Mouse (Mus musculus) ES-E14 (cell line): ENCODE data around the gene Sh3gl1. TPM values are rescaled to one million over a fixed set of nuclear protein-coding genes. Genes with fewer than 3 reads are reported as not detected.

Experiments used
- DNase-seq: peaks from one replicate; pipeline ENCODE4 v3.0.0-alpha.2; 2013; ENCODE audit warnings: low read depth, low spot score
- H3K27ac ChIP-seq: 2 replicates; pipeline ENCODE4 v1.5.1; 2012; ENCODE audit warnings: low read depth, mild to moderate bottlenecking, low read length, moderate library complexity, mixed read lengths; ENCODE audit not compliant: poor library complexity, insufficient read depth, severe bottlenecking
- H3K36me3 ChIP-seq: 2 replicates; pipeline ENCODE4 v1.6.1; 2012; ENCODE audit warnings: mild to moderate bottlenecking, low read length, moderate library complexity, mixed read lengths; ENCODE audit not compliant: control insufficient read depth, poor library complexity, insufficient read depth, severe bottlenecking
- H3K4me1 ChIP-seq, 2 experiments: fragments of 150-350 bp in 1 of 2; sonication (generic) in 1 of 2; 2 replicates each; pipeline ENCODE4 v1.6.1; 2012; ENCODE audit warnings: low read length in 2 of 2, mild to moderate bottlenecking in 1 of 2, mixed read lengths in 1 of 2; ENCODE audit not compliant: control insufficient read depth in 2 of 2, insufficient read depth in 2 of 2, poor library complexity in 1 of 2
- H3K4me3 ChIP-seq, 2 experiments: fragments of 150-350 bp in 1 of 2; sonication (generic) in 1 of 2; 2 replicates each; pipeline ENCODE4 v1.5.1; 2012; ENCODE audit warnings: low read length in 2 of 2, low read depth in 1 of 2, mild to moderate bottlenecking in 1 of 2, mixed read lengths in 1 of 2; ENCODE audit not compliant: insufficient read depth in 1 of 2, poor library complexity in 1 of 2, severe bottlenecking in 1 of 2
- H3K9ac ChIP-seq: 2 replicates; pipeline ENCODE4 v1.6.1; 2012; ENCODE audit warnings: low read depth, mild to moderate bottlenecking, low read length, mixed read lengths; ENCODE audit not compliant: poor library complexity, insufficient read depth, severe bottlenecking
- H3K9me3 ChIP-seq: fragments of 150-350 bp; sonication (generic); 2 replicates; pipeline ENCODE4 v1.6.1; 2012; ENCODE audit warnings: low read depth, mild to moderate bottlenecking, low read length; ENCODE audit not compliant: control insufficient read depth, insufficient read depth
- CHD2 ChIP-seq: IDR thresholded peaks from 2 replicates; pipeline ENCODE4 v1.6.1; 2014; ENCODE audit warnings: mild to moderate bottlenecking, low read depth, low read length, inconsistent platforms
- HCFC1 ChIP-seq: IDR thresholded peaks from 2 replicates; pipeline ENCODE4 v1.6.1; 2012; ENCODE audit warnings: low read length, inconsistent platforms, borderline replicate concordance; ENCODE audit not compliant: insufficient read depth
- MAFK ChIP-seq: IDR thresholded peaks from 2 replicates; pipeline ENCODE4 v1.6.1; 2014; ENCODE audit warnings: mild to moderate bottlenecking, low read depth, low read length, inconsistent platforms; ENCODE audit not compliant: insufficient read depth
- ZC3H11A ChIP-seq: IDR thresholded peaks from 2 replicates; pipeline ENCODE4 v1.6.1; 2012; ENCODE audit warnings: low read depth, mild to moderate bottlenecking, inconsistent platforms, low read length, borderline replicate concordance
- ZNF384 ChIP-seq: IDR thresholded peaks from 2 replicates; pipeline ENCODE4 v1.6.1; 2012; ENCODE audit warnings: low read depth, low read length, inconsistent platforms
- in situ Hi-C, 2 experiments: fragments of 600-800 bp; cut with MboI; formaldehyde crosslinking; loops; one replicate each; pipeline ENCODE4 v1.15.1; 2025; ENCODE audit warnings: low sequenced_read_pairs in 2 of 2, inconsistent platforms in 1 of 2; ENCODE audit not compliant: unreplicated experiment in 2 of 2
- total RNA-seq: library from RNA; depleted of rRNA; stranded (reverse); fragments of 300-350 nt; gene quantifications from 2 replicates; pipeline ENCODE4 v1.2.3, GENCODE M21; 2012

Sh3gl1 gene
- total RNA-seq, 1 experiment: 73.8 TPM

GRCm38 (mm10) chr17:56036901-56037287, 459 bp upstream of the Sh3gl1 start:
- Histone ChIP-seq H3K9ac (peak overlapping the region; percentile 60), H3K4me1 (peaks cover 4 to 15% of the 10 kb centered on the region in 2 experiments), H3K27ac (no peak overlapping the region), H3K36me3 (peaks cover 14% of the 10 kb centered on the region; the same call in 1 of the 2 replicates), H3K9me3 (no peaks in the 10 kb centered on the region), H3K4me3 (peak overlapping the region; percentile 58 to 62)
- in situ Hi-C loops: no loop called here
- no peak for TF ChIP-seq ZC3H11A
- TF ChIP-seq HCFC1: no peak; the same call in 1 of the 2 replicates
- TF ChIP-seq CHD2: no peak; the same call in 1 of the 2 replicates
- TF ChIP-seq MAFK: no peak
- TF ChIP-seq ZNF384: no peak
- no peak for DNase-seq

DNA sequence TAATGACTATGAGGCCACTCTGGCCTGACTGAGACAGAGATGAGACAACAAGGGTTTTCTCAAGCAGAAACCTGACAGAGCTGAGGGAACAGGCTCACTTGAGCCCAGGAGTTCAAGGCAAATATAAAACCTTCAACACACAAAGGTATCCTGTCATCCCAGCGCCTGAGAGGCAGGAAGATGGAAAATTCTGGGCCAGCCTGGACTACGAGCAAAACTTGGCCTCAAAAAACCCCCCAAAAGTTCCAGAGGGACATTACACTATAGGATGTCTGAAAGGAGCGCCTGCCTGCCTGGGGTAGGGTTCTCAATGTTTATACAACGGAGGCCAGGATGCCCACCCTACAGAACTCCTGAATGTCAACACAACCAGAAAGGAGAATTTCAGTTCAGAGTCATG, 1.2 kb downstream of the Sh3gl1 start:
- H3K27ac ChIP-seq: no peak overlapping the region
- peak overlapping the region; percentile 22 for H3K9ac ChIP-seq
- TF ChIP-seq CHD2 (no peak), MAFK (no peak), ZNF384 (no peak), HCFC1 (no peak), ZC3H11A (no peak)
- DNase-seq: no peak
- in situ Hi-C loops: no loop called here
- no peaks in the 10 kb centered on the region for H3K9me3 ChIP-seq
- peaks cover 4 to 12% of the 10 kb centered on the region in 2 experiments for H3K4me1 ChIP-seq
- peaks cover 19% of the 10 kb centered on the region; the same call in 1 of the 2 replicates for H3K36me3 ChIP-seq
- peak overlapping the region in 1 of 2 experiments; percentile 85; a peak in 2 of 4 replicates for H3K4me3 ChIP-seq

DNA sequence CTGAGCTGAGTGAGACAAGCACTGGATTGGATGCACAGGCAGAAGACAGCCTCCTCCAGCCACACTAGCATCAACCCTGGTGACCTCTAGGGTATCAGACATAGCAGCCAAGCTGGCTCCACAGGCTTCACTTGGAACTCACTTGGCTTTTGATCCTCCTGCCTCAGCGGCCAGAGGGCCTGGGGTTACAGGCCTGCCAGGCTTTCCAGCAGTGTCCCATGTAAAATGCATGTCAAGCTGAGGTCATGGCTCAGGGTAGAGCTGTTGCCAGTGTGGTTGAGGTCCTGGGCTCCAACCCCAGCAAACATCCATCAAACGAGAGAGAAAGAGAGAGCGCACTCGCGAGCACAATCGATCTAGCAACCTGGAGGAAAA, 1.7 kb downstream of the Sh3gl1 start:
- Histone ChIP-seq H3K9ac (peak overlapping the region; percentile 22; the same call in 1 of the 2 replicates), H3K4me1 (peaks cover 4 to 12% of the 10 kb centered on the region in 2 experiments), H3K9me3 (no peaks in the 10 kb centered on the region), H3K36me3 (peaks cover 20% of the 10 kb centered on the region; the same call in 1 of the 2 replicates), H3K4me3 (no peak overlapping the region), H3K27ac (no peak overlapping the region)
- in situ Hi-C loops: no loop called here
- no peak for TF ChIP-seq HCFC1
- TF ChIP-seq MAFK: no peak
- no peak for TF ChIP-seq CHD2
- no peak for DNase-seq

DNA sequence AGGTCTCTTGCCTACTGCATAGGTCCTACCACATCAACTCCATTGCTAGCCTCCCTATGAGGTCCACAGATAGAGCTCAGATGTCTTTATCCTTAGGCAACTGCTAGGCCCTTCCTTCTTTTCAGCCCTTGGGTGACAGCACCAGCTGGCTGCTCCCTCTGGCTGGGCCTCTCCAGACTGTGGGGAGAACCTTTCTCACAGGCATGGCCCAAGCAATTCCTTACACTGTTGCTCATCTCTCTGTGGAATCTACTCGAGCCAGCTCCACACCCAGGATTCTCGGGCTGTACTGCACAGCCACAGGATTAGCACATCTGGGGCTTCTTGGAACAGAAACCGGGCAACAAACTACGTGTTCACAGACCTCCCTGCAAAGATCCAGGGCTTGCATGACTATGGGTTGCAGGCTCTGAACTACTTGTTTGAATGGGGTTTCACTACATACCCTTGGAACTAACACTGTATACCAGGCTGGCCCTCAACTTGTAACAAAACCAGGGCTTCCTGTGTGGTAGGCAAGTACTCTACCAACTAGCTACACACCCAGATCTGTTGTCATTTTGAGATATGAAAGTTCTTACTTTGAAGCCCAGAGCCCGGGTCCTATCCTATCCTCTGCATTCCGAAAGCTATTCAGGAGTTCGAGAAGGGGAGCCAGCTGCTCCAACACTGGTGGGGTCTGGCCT, 2.3 kb downstream of the Sh3gl1 start:
- no peak for DNase-seq
- no peak for TF ChIP-seq ZNF384
- TF ChIP-seq ZC3H11A: no peak
- TF ChIP-seq HCFC1: no peak
- no peak for TF ChIP-seq CHD2
- TF ChIP-seq MAFK: no peak
- H3K9ac ChIP-seq: no peak overlapping the region
- H3K9me3 ChIP-seq: no peaks in the 10 kb centered on the region
- peaks cover 4 to 12% of the 10 kb centered on the region in 2 experiments for H3K4me1 ChIP-seq
- peaks cover 21% of the 10 kb centered on the region; the same call in 1 of the 2 replicates for H3K36me3 ChIP-seq
- in situ Hi-C loops: no loop called here
- H3K4me3 ChIP-seq: no peak overlapping the region
- no peak overlapping the region for H3K27ac ChIP-seq

- H3K9me3 ChIP-seq: no peaks in the 10 kb centered on the region
- no peak overlapping the region for H3K4me3 ChIP-seq
- peaks cover 26% of the 10 kb centered on the region; the same call in 1 of the 2 replicates for H3K36me3 ChIP-seq
- H3K27ac ChIP-seq: no peak overlapping the region
- no peak for DNase-seq
- in situ Hi-C loops: no loop called here
- peaks cover 4 to 12% of the 10 kb centered on the region in 2 experiments for H3K4me1 ChIP-seq
- no peak for TF ChIP-seq HCFC1
- no peak for TF ChIP-seq ZNF384
- no peak for TF ChIP-seq ZC3H11A
- TF ChIP-seq MAFK: no peak
- no peak for TF ChIP-seq CHD2
- H3K9ac ChIP-seq: 0 out of 2 replicates have a peak overlapping the region, but pooled peaks have one; percentile 16
Measured at GRCm38 (mm10) chr17:56032831-56033230, 3.6 kb downstream of the Sh3gl1 start.
